Mouse (Mus musculus) small intestine, adult 2 months (tissue): Measurements from ENCODE around the gene Foxp2. TPM values are rescaled to one million over a fixed set of nuclear protein-coding genes. Genes with fewer than 3 reads are reported as not detected.

Source experiments
- H3K27ac ChIP-seq: fragments of 200-500 bp; 2 replicates; pipeline ENCODE4 v1.5.1; 2012; ENCODE audit warnings: low read depth, low read length, control low read depth, inconsistent platforms; ENCODE audit not compliant: insufficient read depth
- H3K27me3 ChIP-seq: fragments of 200-500 bp; 2 replicates; pipeline ENCODE4 v1.6.1; 2012; ENCODE audit warnings: mild to moderate bottlenecking, moderate library complexity, low read length, inconsistent platforms; ENCODE audit not compliant: control insufficient read depth, insufficient read depth
- H3K36me3 ChIP-seq: fragments of 200-500 bp; 2 replicates; pipeline ENCODE4 v1.6.1; 2012; ENCODE audit warnings: mild to moderate bottlenecking, low read length, control low read depth, inconsistent platforms; ENCODE audit not compliant: control insufficient read depth, insufficient read depth
- H3K4me1 ChIP-seq: fragments of 200-500 bp; 2 replicates; pipeline ENCODE4 v1.6.1; 2012; ENCODE audit warnings: low read length, inconsistent platforms, mixed read lengths; ENCODE audit not compliant: control insufficient read depth, insufficient read depth, insufficient read length
- H3K4me3 ChIP-seq: fragments of 200-500 bp; 2 replicates; pipeline ENCODE4 v1.5.1; 2012; ENCODE audit warnings: low read depth, mild to moderate bottlenecking, control low read depth, inconsistent platforms, low read length, moderate library complexity
- CTCF ChIP-seq: fragments of 200-500 bp; IDR thresholded peaks from 2 replicates; pipeline ENCODE4 v1.5.1; 2012; ENCODE audit warnings: low read depth, mild to moderate bottlenecking, control low read depth, inconsistent platforms, low read length, moderate library complexity, mixed read lengths; ENCODE audit not compliant: insufficient replicate concordance, insufficient read length; ENCODE audit errors: extremely low read depth
- POLR2A ChIP-seq: fragments of 200-500 bp; IDR thresholded peaks from 2 replicates; pipeline ENCODE4 v1.6.1; 2012; ENCODE audit warnings: low read depth, mild to moderate bottlenecking, control low read depth, inconsistent platforms, low read length, moderate library complexity
- WGBS: fragments of 180-500 bp; shearing (Covaris S2); methylation state at CpG from one replicate; pipeline ENCODE4 v1.1.7; 2018; 5-methylcytosine and 5-hydroxymethylcytosine counted together
- polyA plus RNA-seq: library from polyadenylated mRNA; depleted of rRNA; stranded (reverse); fragments of >200 nt; gene quantifications from 2 replicates; pipeline ENCODE4 v1.2.3, GENCODE M21; 2012

Gene Foxp2
- polyA plus RNA-seq, 1 experiment, result 3.3 TPM

DNA sequence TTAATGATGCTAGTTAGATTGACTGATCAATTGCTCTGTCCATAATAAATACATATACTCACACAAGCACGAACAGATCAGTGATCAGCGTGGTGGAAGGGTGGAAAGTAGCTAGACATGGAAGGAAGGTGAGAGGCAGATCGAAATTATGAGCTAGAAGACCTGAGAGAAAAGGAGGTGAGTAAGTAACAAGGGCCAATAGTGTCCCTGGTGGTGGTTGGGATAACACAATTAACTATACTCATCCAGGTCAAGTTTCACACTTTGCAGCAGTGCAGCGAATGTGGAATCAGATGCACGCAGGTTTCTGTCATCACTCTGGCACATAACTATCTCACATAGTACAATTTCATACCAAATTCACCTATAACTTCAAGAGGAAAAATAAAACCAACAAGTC is 291.7 kb downstream of the Foxp2 start:
- Histone ChIP-seq H3K27me3 (no peaks in the 10 kb centered on the region), H3K27ac (no peak overlapping the region), H3K4me1 (no peaks in the 10 kb centered on the region), H3K4me3 (no peak overlapping the region), H3K36me3 (no peaks in the 10 kb centered on the region)
- TF ChIP-seq CTCF (no peak), POLR2A (no peak)
- WGBS, result 69% methylated on average over 5 of the region's 5 CpGs

DNA sequence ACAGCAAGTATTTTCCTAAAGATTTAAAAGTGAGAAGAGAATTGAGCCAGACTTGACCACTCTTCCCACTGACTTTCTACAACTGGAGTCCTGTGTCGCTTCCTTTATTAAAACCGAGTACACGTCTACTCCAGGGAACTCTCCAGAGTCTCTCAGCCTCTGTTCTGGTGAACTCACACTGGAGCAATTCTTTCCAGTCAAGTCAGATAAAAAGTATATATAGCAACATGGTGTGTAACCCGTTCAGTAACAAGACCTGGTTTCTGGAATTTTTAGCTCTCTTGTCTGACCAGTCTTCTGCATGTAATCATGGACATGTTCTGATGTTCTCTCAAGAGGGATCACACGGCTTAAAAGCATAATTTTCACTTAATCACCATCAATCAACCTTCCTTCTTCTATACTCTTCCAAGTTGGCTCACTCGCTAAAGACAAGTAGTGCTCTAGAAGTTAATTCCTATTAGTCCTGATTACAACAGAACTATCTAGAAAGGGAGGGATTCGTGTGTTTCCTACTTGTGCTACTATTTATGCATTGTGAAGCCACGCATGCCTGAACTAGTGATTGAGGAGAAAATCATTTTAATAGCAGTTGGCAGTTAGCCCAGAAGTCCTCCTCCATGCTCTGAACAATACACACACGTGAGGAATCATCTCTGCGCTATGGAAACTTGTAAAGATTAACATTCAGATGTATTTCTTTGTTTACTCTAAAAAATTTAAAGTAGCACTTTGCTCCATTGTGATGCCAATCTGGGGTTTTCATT is 341.2 kb downstream of the Foxp2 start:
- WGBS, result 64% methylated on average over 10 of the region's 10 CpGs
- H3K27ac ChIP-seq, result no peak overlapping the region
- no peak for TF ChIP-seq CTCF
- TF ChIP-seq POLR2A, result no peak
- no peaks in the 10 kb centered on the region for H3K36me3 ChIP-seq
- no peaks in the 10 kb centered on the region for H3K27me3 ChIP-seq
- H3K4me1 ChIP-seq, result no peaks in the 10 kb centered on the region
- H3K4me3 ChIP-seq, result no peak overlapping the region

DNA sequence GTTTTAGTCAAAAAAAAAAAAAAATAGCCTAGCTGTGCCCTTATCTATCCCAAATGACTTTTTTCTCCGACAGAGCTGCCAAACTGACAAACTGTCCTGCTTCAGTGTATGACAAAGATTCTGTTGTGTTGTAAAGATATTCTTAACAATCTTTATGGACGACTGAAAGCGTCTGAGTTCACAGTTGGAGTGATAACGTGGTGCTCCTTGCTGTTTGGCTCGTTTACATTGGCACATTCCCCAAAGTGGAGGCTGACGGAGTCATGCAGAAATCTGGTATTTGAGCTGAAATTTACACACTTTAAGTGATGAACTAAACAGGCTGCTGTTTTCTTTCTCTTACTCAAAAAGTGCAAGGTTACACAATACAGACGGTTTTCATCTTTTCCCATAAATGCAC is 356.2 kb downstream of the Foxp2 start:
- H3K4me3 ChIP-seq, result no peak overlapping the region
- no peak overlapping the region for H3K27ac ChIP-seq
- no peaks in the 10 kb centered on the region for H3K27me3 ChIP-seq
- no peaks in the 10 kb centered on the region for H3K4me1 ChIP-seq
- WGBS, result 17% methylated on average over 7 of the region's 7 CpGs
- no peaks in the 10 kb centered on the region for H3K36me3 ChIP-seq
- TF ChIP-seq CTCF, result no peak
- TF ChIP-seq POLR2A, result no peak

DNA sequence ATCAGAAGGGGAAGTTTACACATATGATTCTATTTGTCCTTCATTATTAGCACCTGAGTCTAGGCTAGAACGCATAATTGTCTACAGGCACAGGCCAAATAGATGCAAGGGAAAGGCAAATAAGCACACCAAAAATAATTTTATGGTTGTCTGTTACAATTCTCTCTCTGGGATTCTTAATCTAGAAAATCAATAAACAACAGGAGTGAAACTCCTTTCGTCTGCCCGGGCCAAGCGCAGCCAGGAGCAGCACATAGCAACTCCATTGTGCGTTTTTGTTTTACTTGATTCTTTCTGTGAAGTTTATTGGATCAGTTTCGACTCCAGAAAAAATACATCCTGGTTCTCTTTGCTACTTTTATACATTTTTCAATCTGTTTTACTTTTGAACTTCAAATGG is 356.7 kb downstream of the Foxp2 start:
- no peaks in the 10 kb centered on the region for H3K4me1 ChIP-seq
- TF ChIP-seq POLR2A, result no peak
- TF ChIP-seq CTCF, result no peak
- no peaks in the 10 kb centered on the region for H3K27me3 ChIP-seq
- 35% methylated on average over 6 of the region's 6 CpGs for WGBS
- no peak overlapping the region for H3K4me3 ChIP-seq
- no peaks in the 10 kb centered on the region for H3K36me3 ChIP-seq
- H3K27ac ChIP-seq, result no peak overlapping the region

DNA sequence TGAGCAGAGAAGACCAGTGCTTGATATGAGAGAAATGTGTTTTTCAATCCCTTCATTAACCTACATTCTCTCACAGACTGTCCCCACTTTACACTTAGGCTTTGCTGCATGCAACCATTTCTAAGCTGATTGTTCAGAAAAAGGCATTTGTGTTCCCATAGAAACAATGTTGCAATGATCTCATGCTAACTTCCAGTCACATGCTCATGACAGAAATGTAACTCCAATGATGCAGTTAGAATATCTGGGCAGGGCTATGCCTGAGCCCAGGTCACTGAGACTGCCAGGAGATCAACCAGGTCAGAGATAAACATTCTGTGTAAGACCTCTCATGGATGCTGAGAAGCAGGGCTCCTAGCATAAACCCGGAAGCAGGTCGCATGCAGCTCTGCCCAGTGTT is 367.0 kb downstream of the Foxp2 start:
- no peaks in the 10 kb centered on the region for H3K36me3 ChIP-seq
- no peak for TF ChIP-seq POLR2A
- TF ChIP-seq CTCF, result no peak
- 82% methylated on average over 2 of the region's 2 CpGs for WGBS
- no peaks in the 10 kb centered on the region for H3K27me3 ChIP-seq
- H3K27ac ChIP-seq, result no peak overlapping the region
- H3K4me1 ChIP-seq, result no peaks in the 10 kb centered on the region
- H3K4me3 ChIP-seq, result no peak overlapping the region

DNA sequence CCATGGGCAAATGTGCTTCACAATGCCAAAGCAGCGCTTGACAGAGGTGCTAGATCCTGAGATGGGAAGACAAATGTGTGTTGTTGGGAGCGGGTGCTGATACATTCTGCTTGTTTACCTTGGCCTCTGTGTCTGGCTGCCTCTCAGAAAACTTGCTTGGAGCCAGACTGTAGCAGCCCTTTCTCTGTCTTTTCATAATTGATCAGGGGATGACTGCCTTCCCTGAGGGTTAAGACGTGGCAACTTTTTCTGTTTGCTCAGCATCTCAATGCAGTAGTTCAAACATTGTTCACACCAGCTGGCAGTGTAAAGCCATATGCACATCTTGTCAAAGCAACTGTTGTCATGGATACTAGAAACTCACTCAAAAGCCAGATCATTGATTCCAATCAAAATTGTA is 384.1 kb downstream of the Foxp2 start:
- TF ChIP-seq CTCF, result no peak
- no peak for TF ChIP-seq POLR2A
- Histone ChIP-seq H3K4me1 (no peaks in the 10 kb centered on the region), H3K4me3 (no peak overlapping the region), H3K27ac (no peak overlapping the region), H3K36me3 (no peaks in the 10 kb centered on the region), H3K27me3 (no peaks in the 10 kb centered on the region)
- WGBS, result 52% methylated on average over 3 of the region's 3 CpGs

DNA sequence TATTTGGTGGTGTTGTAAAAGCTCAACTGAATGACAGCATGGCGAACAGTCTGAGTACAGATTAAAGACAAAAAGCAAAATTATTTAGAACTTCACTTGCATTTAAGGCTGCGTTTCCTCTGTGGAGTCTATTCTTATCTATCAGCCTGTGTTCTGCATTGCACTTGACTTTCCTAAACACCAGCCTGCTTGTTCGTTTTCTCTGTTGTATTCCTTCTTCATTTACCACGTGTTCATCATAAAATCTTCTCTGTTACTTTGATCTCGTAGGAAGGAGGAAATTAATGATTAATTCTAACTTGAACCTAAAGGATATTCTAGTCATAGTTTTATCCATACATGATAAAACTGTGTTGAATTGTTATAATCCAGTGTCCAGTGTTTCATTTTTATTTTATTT is 392.9 kb downstream of the Foxp2 start:
- 35% methylated on average over 5 of the region's 5 CpGs for WGBS

More for the DNA sequence above, 392.9 kb downstream of the Foxp2 start:
- Histone ChIP-seq H3K4me1 (no peaks in the 10 kb centered on the region), H3K27me3 (no peaks in the 10 kb centered on the region), H3K27ac (no peak overlapping the region), H3K4me3 (no peak overlapping the region), H3K36me3 (no peaks in the 10 kb centered on the region)
- TF ChIP-seq POLR2A (no peak), CTCF (no peak)
